Mouse (Mus musculus): ENCODE results near the gene Klb.

DNA sequence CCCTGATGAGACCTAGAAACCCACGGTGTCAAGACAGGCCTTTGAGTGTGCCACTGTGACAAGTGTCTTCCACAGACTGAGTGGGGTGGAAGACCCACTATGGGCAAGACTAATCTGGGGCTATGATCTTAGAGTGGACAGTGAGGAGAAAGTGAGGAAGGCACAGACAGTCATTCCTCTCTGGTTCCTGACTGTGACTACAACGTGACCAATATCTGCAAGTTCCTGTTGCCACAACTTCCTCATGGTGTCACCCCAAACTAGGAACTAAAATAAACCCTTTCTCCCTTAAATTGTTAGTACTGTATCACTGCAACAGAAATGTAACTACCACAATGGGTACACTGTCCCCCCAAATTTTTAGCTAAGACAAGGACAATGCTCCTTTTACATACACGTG is 39.2 kb upstream of the Klb start:
- no peak for TF ChIP-seq CTCF (IDR thresholded peaks at IDR 0.05; ENCODE audit: borderline replicate concordance, control insufficient read depth, extremely low read depth, insufficient read depth, low read length, poor library complexity)
- TF ChIP-seq POLR2A (IDR thresholded peaks at IDR 0.05; ENCODE audit: control insufficient read depth, extremely low read depth, insufficient read depth, low read length, poor library complexity): no peak

Data from thymus, adult 2 months (tissue).